Mouse (Mus musculus) gastrocnemius, postnatal 14 days (tissue): ENCODE measurements around the gene Kcnd3. TPM values are rescaled to one million over a fixed set of nuclear protein-coding genes. Genes with fewer than 3 reads are reported as not detected.

Experiments
- DNase-seq: peaks from one replicate; pipeline ENCODE4 v3.0.0; 2021; ENCODE audit warnings: mixed read lengths
- intact Hi-C: fragments of 180-260 bp; cut with DNase I; formaldehyde crosslinking; loops from one replicate; pipeline ENCODE4 v1.15.1; 2025; ENCODE audit warnings: low total_unique reads
- total RNA-seq, 2 experiments: library from RNA; stranded (reverse); gene quantifications; 2 replicates each; pipeline ENCODE4 v1.2.3; 2021

The Kcnd3 gene
- total RNA-seq, 2 experiments from 2014 or later: 0.33 to 1.3 TPM

- peak; percentile 5 for DNase-seq
- intact Hi-C loops: no loop called here
Observed at GRCm38 (mm10) chr3:105452556-105453213, 555 bp downstream of the Kcnd3 start.

GRCm38 (mm10) chr3:105453214-105453950 lies 1.3 kb downstream of the Kcnd3 start:
- intact Hi-C loops: no loop called here

GRCm38 (mm10) chr3:105457657-105458056 lies 5.5 kb downstream of the Kcnd3 start:
- no peak for DNase-seq
- intact Hi-C loops: no loop called here

More at GRCm38 (mm10) chr3:105453214-105453950, 1.3 kb downstream of the Kcnd3 start:
- no peak for DNase-seq

- intact Hi-C loops: no loop called here
- no peak for DNase-seq
Observed at GRCm38 (mm10) chr3:105466538-105466937, 14.4 kb downstream of the Kcnd3 start.

- intact Hi-C loops: no loop called here
- DNase-seq: no peak
Observed at GRCm38 (mm10) chr3:105472564-105472963, 20.4 kb downstream of the Kcnd3 start.

GRCm38 (mm10) chr3:105476408-105476807 lies 24.3 kb downstream of the Kcnd3 start:
- no peak for DNase-seq
- intact Hi-C loops: no loop called here

GRCm38 (mm10) chr3:105478876-105479275 lies 26.7 kb downstream of the Kcnd3 start:
- intact Hi-C loops: no loop called here
- DNase-seq: no peak

GRCm38 (mm10) chr3:105481419-105481818 lies 29.3 kb downstream of the Kcnd3 start:
- intact Hi-C loops: no loop called here
- DNase-seq: no peak

- intact Hi-C loops: no loop called here
- DNase-seq: no peak
Observed at GRCm38 (mm10) chr3:105483651-105484052, 31.5 kb downstream of the Kcnd3 start.

GRCm38 (mm10) chr3:105487171-105487570 lies 35.0 kb downstream of the Kcnd3 start:
- intact Hi-C loops: no loop called here
- DNase-seq: no peak

- peak; percentile 23 for DNase-seq
- intact Hi-C loops: no loop called here
Observed at GRCm38 (mm10) chr3:105489607-105490006, 37.5 kb downstream of the Kcnd3 start.

- DNase-seq: no peak
- intact Hi-C loops: no loop called here
Observed at GRCm38 (mm10) chr3:105494886-105495285, 42.8 kb downstream of the Kcnd3 start.

GRCm38 (mm10) chr3:105496216-105496615 lies 44.1 kb downstream of the Kcnd3 start:
- no peak for DNase-seq
- intact Hi-C loops: no loop called here

- intact Hi-C loops: no loop called here
- no peak for DNase-seq
Observed at GRCm38 (mm10) chr3:105496935-105497334, 44.8 kb downstream of the Kcnd3 start.

- no peak for DNase-seq
- intact Hi-C loops: no loop called here
Observed at GRCm38 (mm10) chr3:105501071-105501470, 48.9 kb downstream of the Kcnd3 start.

- intact Hi-C loops: no loop called here
- DNase-seq: no peak
Observed at GRCm38 (mm10) chr3:105504272-105504671, 52.1 kb downstream of the Kcnd3 start.

GRCm38 (mm10) chr3:105505161-105505872 lies 53.2 kb downstream of the Kcnd3 start:
- no peak for DNase-seq
- intact Hi-C loops: no loop called here

GRCm38 (mm10) chr3:105505873-105506170 lies 53.7 kb downstream of the Kcnd3 start:
- DNase-seq: no peak

GRCm38 (mm10) chr3:105506592-105506991 lies 54.5 kb downstream of the Kcnd3 start:
- no peak for DNase-seq
- intact Hi-C loops: no loop called here

More at GRCm38 (mm10) chr3:105505873-105506170, 53.7 kb downstream of the Kcnd3 start:
- intact Hi-C loops: no loop called here

GRCm38 (mm10) chr3:105509321-105509720 lies 57.2 kb downstream of the Kcnd3 start:
- DNase-seq: no peak
- intact Hi-C loops: no loop called here

GRCm38 (mm10) chr3:105511836-105512235 lies 59.7 kb downstream of the Kcnd3 start:
- no peak for DNase-seq
- intact Hi-C loops: no loop called here
